Mouse (Mus musculus) olfactory bulb, adult 2 months (tissue): ENCODE measurements around the gene Rassf3.

Source experiments
- CTCF ChIP-seq: fragments of 200-500 bp; IDR thresholded peaks from 2 replicates; pipeline ENCODE4 v1.5.1; 2012; ENCODE audit warnings: low read depth, mild to moderate bottlenecking, low read length, moderate library complexity; ENCODE audit not compliant: insufficient read depth
- POLR2A ChIP-seq: fragments of 200-500 bp; IDR thresholded peaks from 2 replicates; pipeline ENCODE4 v1.6.1; 2012; ENCODE audit warnings: mild to moderate bottlenecking, low read depth, low read length, moderate library complexity; ENCODE audit not compliant: insufficient read depth

DNA sequence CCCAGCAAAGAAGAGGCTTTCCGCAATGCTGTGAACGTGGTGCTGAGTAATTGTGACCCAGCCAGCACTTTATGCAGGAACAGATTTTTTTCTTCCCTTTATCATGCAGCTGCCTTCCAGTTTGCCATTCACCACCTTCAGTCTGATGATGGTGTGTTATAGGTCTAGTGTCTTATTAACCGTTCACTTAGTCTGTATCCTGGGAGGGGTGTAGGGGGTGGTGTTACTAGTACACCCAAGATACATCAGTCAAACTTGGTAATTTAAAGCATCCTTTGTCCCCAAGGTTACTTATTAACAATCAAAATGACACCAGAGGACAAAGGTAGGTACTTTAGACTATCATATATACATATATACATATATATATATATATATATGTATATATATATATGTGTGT is 51.7 kb downstream of the Rassf3 start:
- TF ChIP-seq CTCF (no peak), POLR2A (no peak)
